Mouse (Mus musculus) myocyte (in vitro differentiated cells): Measurements from ENCODE around the gene Ces1d.

ENCODE experiments used
- CEBPB ChIP-seq: IDR thresholded peaks from 2 replicates; pipeline ENCODE4 v1.6.1; 2011; ENCODE audit warnings: mild to moderate bottlenecking, moderate library complexity; ENCODE audit not compliant: poor library complexity, insufficient read depth, severe bottlenecking
- MAX ChIP-seq: IDR thresholded peaks from one replicate; pipeline ENCODE4 v1.6.1; 2011; ENCODE audit warnings: low read depth, mild to moderate bottlenecking, control low read depth
- MYOG ChIP-seq, 3 experiments: IDR thresholded peaks; one replicate each; pipeline ENCODE4 v1.6.1; 2011; ENCODE audit warnings: control low read depth in 2 of 3, low read depth in 2 of 3, mild to moderate bottlenecking in 2 of 3; ENCODE audit not compliant: insufficient read length in 2 of 3, control insufficient read depth in 1 of 3, insufficient read depth in 1 of 3
- POLR2A ChIP-seq: IDR thresholded peaks from one replicate; pipeline ENCODE4 v1.6.1; 2011; ENCODE audit warnings: low read depth, mild to moderate bottlenecking, control low read depth, moderate library complexity; ENCODE audit not compliant: insufficient read length
- TCF12 ChIP-seq: IDR thresholded peaks from one replicate; pipeline ENCODE4 v1.6.1; 2011; ENCODE audit warnings: mild to moderate bottlenecking, control low read depth; ENCODE audit not compliant: poor library complexity, insufficient read depth, severe bottlenecking

GRCm38 (mm10) chr8:93140696-93141095, 56.9 kb downstream of the Ces1d start:
- TF ChIP-seq POLR2A (no peak), MYOG (IDR thresholded peaks at IDR 0.05; ENCODE audit: control insufficient read depth in 1 of 3, insufficient read depth in 1 of 3, insufficient read length in 2 of 3, low read depth in 2 of 3) (no peak), CEBPB (no peak), TCF12 (no peak), MAX (no peak)
